Comparison of ENCODE assay signal across 20 mouse cellular contexts in genomic region chr11:35556192-35556591, GRCm38 (mm10).
DNase-seq lines count a peak whose midpoint lies in the region; ATAC-seq lines count a peak whose summit lies in the region.
"Had no signal": no experiment of that assay in that cellular context is flagged by ENCODE, and none has a peak within 500 bp of the region (broad histone marks: within the 10 kb centered on the region; RNA-seq: fewer than 3 reads in every experiment).

No protein-coding gene starts in this region.

- H3K9ac ChIP-seq in forebrain, embryonic 16.5 days (replicated peaks; ENCODE audit: low read depth, low read length): no peak overlapping the region
- no peak overlapping the region for H3K9ac ChIP-seq in neural tube, embryonic 14.5 days (replicated peaks; ENCODE audit: low read depth, low read length)
- H3K9ac ChIP-seq: embryonic facial prominence, embryonic 15.5 days; intestine, embryonic 15.5 days; limb, embryonic 13.5 days; liver, embryonic 14.5 days; lung, embryonic 15.5 days had no signal

- ATAC-seq in forebrain, embryonic 16.5 days: peak; percentile 94
- ATAC-seq in neural tube, embryonic 14.5 days (ENCODE audit: low read depth): peak; percentile 77
- no peak for ATAC-seq in megakaryocyte, adult 5-6 weeks (ENCODE audit: poor library complexity, severe bottlenecking)
- ATAC-seq: intestine, embryonic 15.5 days had no signal

- 11% methylated on average over 11 of the region's 11 CpGs for WGBS in forebrain, embryonic 16.5 days
- 29% methylated on average over 11 of the region's 11 CpGs for WGBS in neural tube, embryonic 14.5 days

- H3K4me3 ChIP-seq in forebrain, embryonic 16.5 days (replicated peaks; ENCODE audit: low read length): no peak overlapping the region
- no peak overlapping the region for H3K4me3 ChIP-seq in neural tube, embryonic 14.5 days (ENCODE audit: low read depth, low read length)
- H3K4me3 ChIP-seq: embryonic facial prominence, embryonic 15.5 days; intestine, embryonic 15.5 days; limb, embryonic 13.5 days; lung, embryonic 15.5 days; myocyte had no signal

- peak; percentile 10 for DNase-seq in layer of hippocampus, adult 9-10 months (ENCODE audit: low spot score)
- no peak for DNase-seq in layer of hippocampus, postnatal 14 days (ENCODE audit: low spot score in 2 of 2)
- peak; percentile 42 for DNase-seq in brain, embryonic 18.5 days (ENCODE audit: low read depth, low spot score)
- DNase-seq in gastrocnemius, postnatal 10 days: no peak
- DNase-seq: adrenal gland, adult 2 months; cerebellum, adult 9-11 months; heart, postnatal 36 days; kidney, postnatal 36 days; thymus, postnatal 4 days had no signal

- no peaks in the 10 kb centered on the region for H3K9me3 ChIP-seq in forebrain, embryonic 16.5 days (ENCODE audit: control insufficient read depth, low read length)
- H3K9me3 ChIP-seq in neural tube, embryonic 14.5 days (ENCODE audit: control insufficient read depth, low read length): no peaks in the 10 kb centered on the region
- H3K9me3 ChIP-seq: embryonic facial prominence, embryonic 15.5 days; intestine, embryonic 15.5 days; limb, embryonic 13.5 days; lung, embryonic 15.5 days had no signal

- H3K36me3 ChIP-seq in forebrain, embryonic 16.5 days (ENCODE audit: control insufficient read depth, insufficient read depth): no peaks in the 10 kb centered on the region
- H3K36me3 ChIP-seq in neural tube, embryonic 14.5 days (ENCODE audit: control insufficient read depth, insufficient read depth, low read length): no peaks in the 10 kb centered on the region
- H3K36me3 ChIP-seq: embryonic facial prominence, embryonic 15.5 days; intestine, embryonic 15.5 days; limb, embryonic 13.5 days; lung, embryonic 15.5 days had no signal

- H3K27me3 ChIP-seq in forebrain, embryonic 16.5 days (replicated peaks; ENCODE audit: control insufficient read depth, insufficient read depth, low read length): peaks cover 73% of the 10 kb centered on the region
- 0 out of 2 replicates have a peak, but pooled peaks cover 3% of the 10 kb centered on the region for H3K27me3 ChIP-seq in neural tube, embryonic 14.5 days (ENCODE audit: control insufficient read depth, insufficient read depth, low read length)
- H3K27me3 ChIP-seq: embryonic facial prominence, embryonic 15.5 days; intestine, embryonic 15.5 days; limb, embryonic 13.5 days had no signal

- H3K4me2 ChIP-seq in forebrain, embryonic 16.5 days (ENCODE audit: low read length): no peak overlapping the region
- 0 out of 2 replicates have a peak overlapping the region, but pooled peaks have one; percentile 6 for H3K4me2 ChIP-seq in neural tube, embryonic 14.5 days (ENCODE audit: low read depth, low read length)
- H3K4me2 ChIP-seq: embryonic facial prominence, embryonic 15.5 days; intestine, embryonic 15.5 days; limb, embryonic 13.5 days; lung, embryonic 15.5 days; midbrain, embryonic 11.5 days had no signal

- no peak overlapping the region for H3K27ac ChIP-seq in forebrain, embryonic 16.5 days (ENCODE audit: low read length)
- H3K27ac ChIP-seq in neural tube, embryonic 14.5 days (ENCODE audit: low read depth, low read length): no peak overlapping the region
- H3K27ac ChIP-seq: embryonic facial prominence, embryonic 15.5 days; intestine, embryonic 15.5 days; limb, embryonic 13.5 days; liver, embryonic 14.5 days; lung, embryonic 15.5 days; macrophage had no signal

- H3K4me1 ChIP-seq in forebrain, embryonic 16.5 days (replicated peaks; ENCODE audit: control insufficient read depth, insufficient read depth, low read length): peaks cover 16% of the 10 kb centered on the region
- peaks cover 14% of the 10 kb centered on the region for H3K4me1 ChIP-seq in neural tube, embryonic 14.5 days (ENCODE audit: control insufficient read depth, insufficient read depth, low read length)
- H3K4me1 ChIP-seq: embryonic facial prominence, embryonic 15.5 days; intestine, embryonic 15.5 days had no signal

Comparison
In these comparisons a context has a peak if more than half of its experiments do, and no peak if none do; other contexts are left out.
1. DNase-seq: peak in layer of hippocampus, adult 9-10 months (single experiment) and brain, embryonic 18.5 days (single experiment); none in layer of hippocampus, postnatal 14 days (0 of 2) and gastrocnemius, postnatal 10 days (single experiment).